In genomic region chr13:69738461-69738971, GRCm38 (mm10) we compare ENCODE assay signal across 8 mouse cellular contexts. TPM values are rescaled to one million over a fixed set of nuclear protein-coding genes. Genes with fewer than 3 reads are reported as not detected.
DNase-seq lines count a peak whose midpoint lies in the region; ATAC-seq and TF ChIP-seq lines count a peak whose summit lies in the region.

No protein-coding gene starts in this region.

- ATAC-seq in liver, embryonic 15.5 days (ENCODE audit: insufficient read depth): no peak

- intact Hi-C loops in gastrocnemius, postnatal 36 days (cut with DNase I): no loop called here

- H3K9me3 ChIP-seq in liver, embryonic 15.5 days (replicated peaks): no peaks in the 10 kb centered on the region

- H3K27me3 ChIP-seq in kidney, adult 2 months (replicated peaks; ENCODE audit: control insufficient read depth, insufficient read depth, low read length): no peaks in the 10 kb centered on the region
- H3K27me3 ChIP-seq in liver, embryonic 15.5 days: peaks cover 76% of the 10 kb centered on the region

- DNase-seq in thymus, postnatal 14 days: peak; percentile 12
- no peak for DNase-seq in thymus, postnatal 0 days (ENCODE audit: low spot score)
- DNase-seq in cerebellum, adult 8-10 months: peak; percentile 76
- peak; percentile 29 for DNase-seq in forelimb bud, embryonic 11.5 days (ENCODE audit: low read depth, low spot score)
- DNase-seq in kidney, adult 2 months: peak; percentile 19
- DNase-seq in right cerebral cortex, adult 2 months (ENCODE audit: low spot score in 2 of 2): peak; percentile 54 to 65
- no peak for DNase-seq in gastrocnemius, postnatal 36 days

- peak overlapping the region; percentile 68 for H3K4me2 ChIP-seq in liver, embryonic 15.5 days

- H3K4me3 ChIP-seq in kidney, adult 2 months (ENCODE audit: insufficient read depth, low read depth, low read length): peak overlapping the region; percentile 54
- H3K4me3 ChIP-seq in liver, embryonic 15.5 days (replicated peaks): peak overlapping the region; percentile 51

- WGBS in kidney, adult 2 months: 1% methylated on average over 40 of the region's 40 CpGs
- WGBS in liver, embryonic 15.5 days (ENCODE audit: insufficient replicate concordance): 3% methylated on average over 37 of the region's 40 CpGs

- TF ChIP-seq CTCF in kidney, adult 2 months (conservative IDR thresholded peaks at IDR 0.05; ENCODE audit: insufficient read depth, insufficient read length, low read depth, low read length): no peak

- no peaks in the 10 kb centered on the region for H3K36me3 ChIP-seq in kidney, adult 2 months (ENCODE audit: control insufficient read depth, insufficient read depth, low read length)
- H3K36me3 ChIP-seq in liver, embryonic 15.5 days (replicated peaks): no peaks in the 10 kb centered on the region

- H3K4me1 ChIP-seq in kidney, adult 2 months (ENCODE audit: control insufficient read depth, insufficient read depth, low read length): no peaks in the 10 kb centered on the region
- H3K4me1 ChIP-seq in liver, embryonic 15.5 days (replicated peaks): no peaks in the 10 kb centered on the region

- H3K27ac ChIP-seq in kidney, adult 2 months (ENCODE audit: insufficient read depth, low read depth, low read length): no peak overlapping the region
- H3K27ac ChIP-seq in liver, embryonic 15.5 days (replicated peaks): no peak overlapping the region

- no peak overlapping the region for H3K9ac ChIP-seq in liver, embryonic 15.5 days

- TF ChIP-seq POLR2A in kidney, adult 2 months (IDR thresholded peaks at IDR 0.05; ENCODE audit: low read depth, low read length): no peak

RNA-seq across cellular contexts. Expression of gene Ube2ql1, which starts 1.2 kb away (rescaled TPM):
- 0.18 and 0.26 TPM in 2 replicates for polyA plus RNA-seq in thymus, postnatal 0 days (2015; fragmentation: Nextera tagmentation; extraction: Ambion mirVana)
- polyA plus RNA-seq in kidney, adult 2 months (2012; rRNA removed): 1.2 and 1.8 TPM in 2 replicates
- polyA plus RNA-seq in liver, embryonic 15.5 days (2015; fragmentation: Nextera tagmentation; extraction: Ambion mirVana): 0.05 and 0.16 TPM in 2 replicates
- under 1 TPM; 0.43 to 0.52 TPM for total RNA-seq in gastrocnemius, postnatal 36 days (2021)

Comparison
In these comparisons a context has a peak if more than half of its experiments do, and no peak if none do; other contexts are left out.
1. DNase-seq: peak in thymus, postnatal 14 days (single experiment), cerebellum, adult 8-10 months (single experiment), forelimb bud, embryonic 11.5 days (single experiment), kidney, adult 2 months (single experiment) and right cerebral cortex, adult 2 months (2 of 2); none in thymus, postnatal 0 days (single experiment) and gastrocnemius, postnatal 36 days (0 of 2).